Mouse (Mus musculus): ENCODE measurements around the gene Shh. TPM values are rescaled to one million over a fixed set of nuclear protein-coding genes. Genes with fewer than 3 reads are reported as not detected.
A peak's percentile ranks its signal among the peaks of the same experiment; 100 is the strongest.

The Shh gene
- total RNA-seq (2014; rRNA removed), result 3.3 and 4.2 TPM in 2 replicates
- polyA plus RNA-seq (2015; fragmentation: Nextera tagmentation; extraction: Ambion mirVana), result 0.84 TPM in 2 replicates

DNA sequence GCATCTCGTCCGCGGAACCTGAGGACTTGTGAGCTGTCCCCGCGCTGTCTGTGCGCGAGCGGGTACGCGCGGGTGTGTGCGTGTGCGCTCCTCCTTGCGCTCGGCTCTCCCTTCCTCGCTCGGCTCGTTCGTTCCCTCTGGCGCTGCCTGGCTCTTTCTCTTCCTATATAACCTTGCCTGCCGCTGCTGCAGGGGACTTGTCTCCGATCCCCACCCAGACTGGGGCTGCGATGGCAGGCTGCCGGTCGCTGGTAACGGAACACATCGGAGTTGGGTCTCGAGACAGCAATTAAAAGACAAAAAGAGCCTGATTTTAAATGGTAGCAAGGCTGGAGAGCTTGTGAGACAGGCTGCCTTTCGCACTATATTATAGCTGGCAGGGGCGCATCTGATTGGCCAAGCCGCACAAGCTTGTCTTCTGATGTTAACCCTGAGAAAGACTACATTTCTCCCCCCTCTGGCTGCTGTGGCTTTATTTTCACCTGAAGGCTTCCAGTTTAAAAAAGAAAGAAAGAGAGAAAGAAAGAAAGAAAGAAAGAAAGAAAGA, at the start of gene Shh:
TSS of gene Shh (minus strand) at position 497 of the 547 bp plus-strand sequence.
- under 1% methylated on average over 31 of the region's 31 CpGs for WGBS
- ATAC-seq (peak; percentile 50), DNase-seq (ENCODE audit: low spot score) (peak; percentile 77)
- Histone ChIP-seq H3K27me3 (ENCODE audit: insufficient read depth, low read length) (peaks cover 60% of the 10 kb centered on the region), H3K4me2 (ENCODE audit: low read depth, low read length) (peak within 1 kb of the TSS; percentile 88), H3K27ac (peak within 1 kb of the TSS; percentile 52; the same call in 1 of the 2 replicates), H3K9ac (replicated peaks; ENCODE audit: low read length) (peak within 1 kb of the TSS; percentile 38), H3K9me3 (ENCODE audit: low read length) (no peaks in the 10 kb centered on the region), H3K36me3 (ENCODE audit: insufficient read depth, low read length) (no peaks in the 10 kb centered on the region), H3K4me1 (ENCODE audit: insufficient read depth, low read length) (no peaks in the 10 kb centered on the region), H3K4me3 (ENCODE audit: low read length) (peak within 1 kb of the TSS; percentile 62)
- no peak for TF ChIP-seq CTCF (IDR thresholded peaks at IDR 0.05; ENCODE audit: low read depth)

DNA sequence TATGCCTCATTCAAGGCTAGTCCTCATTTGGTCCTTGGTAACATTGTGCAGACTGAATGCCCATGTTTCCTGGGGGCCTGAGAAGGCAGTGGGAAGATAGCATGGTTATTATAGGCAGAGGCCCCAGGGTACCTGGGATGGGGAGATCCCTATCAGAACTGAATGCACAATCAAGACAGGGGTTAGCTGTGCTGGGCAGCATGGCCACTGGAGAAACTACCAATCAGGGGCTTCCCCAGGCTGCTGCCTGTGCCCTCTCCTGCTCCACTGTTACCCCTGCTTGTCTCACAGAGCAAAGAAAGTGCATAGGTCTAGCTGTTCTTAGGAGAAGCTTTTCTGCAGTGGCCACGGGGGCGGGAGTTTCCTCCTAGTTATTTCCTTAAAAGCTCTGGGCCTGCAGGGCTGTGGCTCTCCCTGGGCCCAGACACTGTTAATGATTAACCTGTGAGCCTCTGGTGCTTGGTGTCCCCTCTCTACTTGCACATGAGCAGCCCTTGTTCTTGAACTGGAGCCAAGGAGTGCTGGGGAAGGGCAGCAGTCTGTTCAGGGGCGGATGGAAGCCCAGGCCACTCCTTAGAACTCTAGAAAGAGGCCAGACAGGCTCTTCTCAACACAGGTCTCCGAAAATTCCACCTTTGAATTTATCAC, 33.9 kb upstream of the Shh start:
- DNase-seq (ENCODE audit: low spot score) (no peak), ATAC-seq (no peak)
- no peak for TF ChIP-seq CTCF (IDR thresholded peaks at IDR 0.05; ENCODE audit: low read depth)
- H3K4me2 ChIP-seq (ENCODE audit: low read depth, low read length), result no peak overlapping the region
- 59% methylated on average over 4 of the region's 4 CpGs for WGBS
- H3K27ac ChIP-seq, result no peak overlapping the region
- no peaks in the 10 kb centered on the region for H3K27me3 ChIP-seq (ENCODE audit: insufficient read depth, low read length)
- H3K9me3 ChIP-seq (ENCODE audit: low read length), result no peaks in the 10 kb centered on the region
- H3K36me3 ChIP-seq (ENCODE audit: insufficient read depth, low read length), result no peaks in the 10 kb centered on the region
- H3K4me1 ChIP-seq (ENCODE audit: insufficient read depth, low read length), result no peaks in the 10 kb centered on the region
- H3K9ac ChIP-seq (replicated peaks; ENCODE audit: low read length), result no peak overlapping the region
- H3K4me3 ChIP-seq (ENCODE audit: low read length), result no peak overlapping the region

DNA sequence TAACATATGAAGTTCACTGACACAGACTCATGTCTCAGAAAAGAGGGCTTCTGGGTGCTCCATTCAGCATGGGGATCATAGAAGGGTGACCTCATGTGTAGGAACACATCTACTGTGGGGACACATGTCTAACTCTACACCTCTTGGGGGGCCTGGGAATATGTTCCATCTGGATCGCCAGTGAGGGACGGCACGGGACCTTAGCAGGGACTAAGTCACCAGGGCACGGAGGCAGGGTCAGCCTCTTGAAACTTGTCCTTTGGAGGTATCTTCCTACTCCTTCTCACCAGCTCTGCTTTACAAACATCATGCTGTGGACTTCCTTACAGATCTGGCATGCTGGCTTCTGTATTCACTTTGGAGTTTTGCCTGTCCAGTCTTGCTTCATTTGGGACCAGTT, 31.8 kb upstream of the Shh start:
- no peaks in the 10 kb centered on the region for H3K4me1 ChIP-seq (ENCODE audit: insufficient read depth, low read length)
- H3K9me3 ChIP-seq (ENCODE audit: low read length), result no peaks in the 10 kb centered on the region
- H3K9ac ChIP-seq (replicated peaks; ENCODE audit: low read length), result no peak overlapping the region
- H3K4me3 ChIP-seq (ENCODE audit: low read length), result no peak overlapping the region
- 95% methylated on average over 4 of the region's 4 CpGs for WGBS
- H3K36me3 ChIP-seq (ENCODE audit: insufficient read depth, low read length), result no peaks in the 10 kb centered on the region
- no peak overlapping the region for H3K4me2 ChIP-seq (ENCODE audit: low read depth, low read length)
- no peaks in the 10 kb centered on the region for H3K27me3 ChIP-seq (ENCODE audit: insufficient read depth, low read length)
- TF ChIP-seq CTCF (IDR thresholded peaks at IDR 0.05; ENCODE audit: low read depth), result no peak
- no peak for DNase-seq (ENCODE audit: low spot score)
- no peak for ATAC-seq
- no peak overlapping the region for H3K27ac ChIP-seq

DNA sequence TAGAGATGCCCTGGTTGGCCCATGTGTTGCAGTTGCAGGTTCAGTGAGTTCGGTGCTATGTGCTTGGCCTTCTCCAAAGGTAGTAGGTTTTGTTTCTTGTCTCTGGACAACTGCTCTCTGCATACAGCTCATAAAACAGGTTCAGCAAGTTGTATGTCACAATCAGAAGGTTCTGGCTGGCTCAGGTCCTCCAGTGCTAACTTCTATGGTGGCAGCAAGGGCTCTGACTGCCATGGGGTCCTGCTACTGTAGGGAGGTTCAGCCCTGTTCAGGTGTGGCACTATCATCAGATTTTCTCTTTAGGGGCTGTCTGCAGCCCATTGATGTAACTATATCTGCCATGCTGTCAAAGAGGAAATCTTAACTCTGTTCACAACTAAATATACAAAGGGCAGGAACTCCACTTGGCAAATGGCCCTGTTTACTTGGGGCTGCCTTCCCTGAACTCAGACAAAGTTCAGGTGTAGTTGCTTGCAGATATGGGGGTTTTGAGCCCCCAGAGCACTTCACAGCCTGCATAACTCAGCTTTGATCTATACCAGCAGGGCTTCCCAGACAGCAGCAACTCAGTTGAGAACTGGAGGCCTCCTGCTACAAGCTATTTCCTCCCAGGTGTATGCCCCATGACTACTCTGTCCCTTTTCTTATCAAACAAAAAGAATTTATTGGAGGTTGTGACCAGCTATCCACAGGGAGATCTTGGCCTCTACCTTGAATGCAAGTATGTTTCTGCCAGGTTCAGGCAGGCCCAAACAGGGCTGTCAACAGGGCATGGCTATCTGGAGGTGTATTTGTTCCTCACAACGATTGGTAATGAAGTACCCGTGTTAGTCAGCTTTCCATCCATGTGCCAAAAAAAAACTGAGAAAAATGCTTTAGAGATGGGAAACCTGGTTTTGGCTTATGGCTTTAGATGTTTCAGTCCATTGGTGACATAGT, 28.9 kb upstream of the Shh start:
- H3K4me2 ChIP-seq (ENCODE audit: low read depth, low read length), result no peak overlapping the region
- WGBS, result 90% methylated on average over 3 of the region's 3 CpGs
- no peaks in the 10 kb centered on the region for H3K4me1 ChIP-seq (ENCODE audit: insufficient read depth, low read length)
- no peaks in the 10 kb centered on the region for H3K27me3 ChIP-seq (ENCODE audit: insufficient read depth, low read length)
- H3K27ac ChIP-seq, result no peak overlapping the region
- no peak overlapping the region for H3K9ac ChIP-seq (replicated peaks; ENCODE audit: low read length)
- TF ChIP-seq CTCF (IDR thresholded peaks at IDR 0.05; ENCODE audit: low read depth), result no peak
- no peaks in the 10 kb centered on the region for H3K36me3 ChIP-seq (ENCODE audit: insufficient read depth, low read length)
- no peaks in the 10 kb centered on the region for H3K9me3 ChIP-seq (ENCODE audit: low read length)
- no peak for DNase-seq (ENCODE audit: low spot score)
- ATAC-seq, result no peak
- no peak overlapping the region for H3K4me3 ChIP-seq (ENCODE audit: low read length)

DNA sequence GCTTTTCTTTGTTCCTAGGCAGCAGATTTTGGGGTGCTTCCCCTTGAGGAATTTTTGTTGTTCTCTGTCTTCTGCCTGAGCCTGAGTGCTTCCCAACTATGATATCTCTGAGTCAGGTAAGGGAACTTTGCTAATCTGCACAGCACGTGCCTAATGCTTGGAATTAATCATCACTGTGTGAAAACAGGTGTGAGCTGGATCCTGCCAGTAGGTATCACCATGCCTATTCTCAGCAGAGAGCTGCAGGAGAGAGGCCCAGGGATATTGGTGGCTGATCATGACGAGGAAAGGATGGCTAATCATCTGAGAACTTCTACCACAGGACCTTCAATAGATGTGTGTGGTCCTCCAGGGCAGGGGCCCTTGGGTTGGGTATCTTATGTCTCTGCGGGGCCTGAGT, 26.5 kb upstream of the Shh start:
- no peaks in the 10 kb centered on the region for H3K9me3 ChIP-seq (ENCODE audit: low read length)
- WGBS, result 73% methylated on average over 3 of the region's 3 CpGs
- H3K27me3 ChIP-seq (ENCODE audit: insufficient read depth, low read length), result no peaks in the 10 kb centered on the region
- H3K27ac ChIP-seq, result no peak overlapping the region
- no peaks in the 10 kb centered on the region for H3K36me3 ChIP-seq (ENCODE audit: insufficient read depth, low read length)
- TF ChIP-seq CTCF (IDR thresholded peaks at IDR 0.05; ENCODE audit: low read depth), result no peak
- no peaks in the 10 kb centered on the region for H3K4me1 ChIP-seq (ENCODE audit: insufficient read depth, low read length)
- H3K9ac ChIP-seq (replicated peaks; ENCODE audit: low read length), result no peak overlapping the region
- DNase-seq (ENCODE audit: low spot score) (no peak), ATAC-seq (no peak)
- no peak overlapping the region for H3K4me2 ChIP-seq (ENCODE audit: low read depth, low read length)
- no peak overlapping the region for H3K4me3 ChIP-seq (ENCODE audit: low read length)

DNA sequence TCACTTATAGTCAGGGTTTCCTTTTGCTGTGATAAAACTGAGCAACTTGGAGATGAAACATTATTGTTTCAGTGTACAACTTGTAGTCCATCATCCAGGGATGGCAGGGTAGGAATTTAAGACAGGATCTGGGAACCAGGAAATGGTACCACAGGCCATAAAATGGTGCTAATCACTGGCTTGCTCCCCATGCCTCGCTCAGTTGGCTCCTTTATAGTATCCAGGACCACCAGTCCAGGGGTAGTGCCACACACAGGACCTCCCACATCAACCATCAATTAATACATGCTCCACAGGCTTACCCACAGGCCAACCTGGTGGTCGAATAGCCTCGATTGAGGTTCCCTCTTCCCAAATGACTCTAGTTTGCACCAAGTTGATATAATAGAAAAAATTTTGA, 15.9 kb upstream of the Shh start:
- no peak for TF ChIP-seq CTCF (IDR thresholded peaks at IDR 0.05; ENCODE audit: low read depth)
- Histone ChIP-seq H3K4me2 (ENCODE audit: low read depth, low read length) (no peak overlapping the region), H3K9me3 (ENCODE audit: low read length) (no peaks in the 10 kb centered on the region), H3K4me3 (ENCODE audit: low read length) (no peak overlapping the region), H3K4me1 (ENCODE audit: insufficient read depth, low read length) (no peaks in the 10 kb centered on the region), H3K36me3 (ENCODE audit: insufficient read depth, low read length) (no peaks in the 10 kb centered on the region), H3K9ac (replicated peaks; ENCODE audit: low read length) (no peak overlapping the region), H3K27ac (no peak overlapping the region), H3K27me3 (ENCODE audit: insufficient read depth, low read length) (no peaks in the 10 kb centered on the region)
- 79% methylated on average over 3 of the region's 3 CpGs for WGBS
- ATAC-seq (no peak), DNase-seq (ENCODE audit: low spot score) (no peak)
